Mouse (Mus musculus): ENCODE results near the gene Apba2. TPM values are rescaled to one million over a fixed set of nuclear protein-coding genes. Genes with fewer than 3 reads are reported as not detected.

The Apba2 gene
- total and polyA plus RNA-seq, 2 experiments from 2014 or later, result 0.42 TPM; not detected in 1

- Histone ChIP-seq H3K27me3 (ENCODE audit: control insufficient read depth, insufficient read depth, low read length) (no peaks in the 10 kb centered on the region), H3K36me3 (replicated peaks; ENCODE audit: control insufficient read depth, insufficient read depth, low read length) (no peaks in the 10 kb centered on the region), H3K4me3 (ENCODE audit: low read depth, low read length) (no peak overlapping the region), H3K4me1 (ENCODE audit: control insufficient read depth, insufficient read depth) (no peaks in the 10 kb centered on the region), H3K9ac (replicated peaks; ENCODE audit: low read depth, low read length) (no peak overlapping the region), H3K27ac (ENCODE audit: low read depth) (no peak overlapping the region), H3K4me2 (ENCODE audit: low read depth, low read length) (no peak overlapping the region), H3K9me3 (replicated peaks; ENCODE audit: control insufficient read depth, low read length) (no peaks in the 10 kb centered on the region)
- TF ChIP-seq CTCF (IDR thresholded peaks at IDR 0.05; ENCODE audit: low read depth), result no peak
- no peak for TF ChIP-seq EP300 (IDR thresholded peaks at IDR 0.05; ENCODE audit: low read depth)
- WGBS, result 75% methylated on average over 10 of the region's 10 CpGs
- no peak for DNase-seq (ENCODE audit: low spot score)
- no peak for ATAC-seq (ENCODE audit: insufficient read depth, low read depth)
Measured at GRCm38 (mm10) chr7:64648947-64649607, 147.6 kb downstream of the Apba2 start.

DNA sequence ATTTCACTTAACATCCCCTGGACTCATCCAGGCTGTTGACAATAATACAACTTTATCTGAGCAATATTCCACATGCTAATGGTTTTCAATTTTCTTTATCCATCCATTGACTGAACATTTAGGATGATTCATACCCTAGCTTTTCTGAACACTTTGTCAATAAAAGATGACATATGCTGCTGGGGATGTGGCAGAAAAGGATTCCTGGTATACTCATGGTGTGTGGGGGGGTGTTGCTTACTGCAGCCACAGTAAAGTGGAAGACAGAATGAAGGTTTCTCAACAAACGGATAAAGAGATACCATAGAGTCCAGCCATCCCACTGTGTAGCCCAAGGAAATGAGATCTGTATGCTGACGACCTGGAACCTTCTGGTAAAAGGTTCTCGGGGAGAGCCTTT, 150.5 kb downstream of the Apba2 start:
- Histone ChIP-seq H3K4me1 (ENCODE audit: control insufficient read depth, insufficient read depth) (no peaks in the 10 kb centered on the region), H3K9ac (replicated peaks; ENCODE audit: low read depth, low read length) (no peak overlapping the region), H3K36me3 (replicated peaks; ENCODE audit: control insufficient read depth, insufficient read depth, low read length) (no peaks in the 10 kb centered on the region), H3K9me3 (replicated peaks; ENCODE audit: control insufficient read depth, low read length) (no peaks in the 10 kb centered on the region), H3K4me3 (ENCODE audit: low read depth, low read length) (no peak overlapping the region), H3K27ac (ENCODE audit: low read depth) (no peak overlapping the region), H3K27me3 (ENCODE audit: control insufficient read depth, insufficient read depth, low read length) (no peaks in the 10 kb centered on the region), H3K4me2 (ENCODE audit: low read depth, low read length) (no peak overlapping the region)
- no peak for DNase-seq (ENCODE audit: low spot score)
- no peak for ATAC-seq (ENCODE audit: insufficient read depth, low read depth)
- TF ChIP-seq CTCF (IDR thresholded peaks at IDR 0.05; ENCODE audit: low read depth), result no peak
- 59% methylated on average over 3 of the region's 3 CpGs for WGBS

DNA sequence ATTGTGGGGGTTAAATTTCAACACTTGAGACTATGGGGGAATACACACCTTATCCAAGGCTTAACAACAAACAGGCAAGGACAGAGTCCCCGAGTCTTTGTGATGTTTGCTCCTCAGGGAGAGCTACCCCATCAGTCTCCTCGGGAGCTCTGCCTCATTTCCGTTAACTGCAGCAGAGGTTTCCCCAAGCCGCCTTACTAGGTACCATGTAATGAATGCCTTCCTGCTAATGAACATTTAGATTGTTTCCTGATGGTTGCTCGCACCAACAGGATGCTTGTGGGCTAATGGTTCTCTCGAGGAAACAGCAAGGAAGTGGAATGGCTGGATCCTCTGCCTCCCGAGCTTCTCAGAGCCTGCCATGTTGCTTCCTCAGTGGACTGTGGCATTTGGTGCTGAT, 155.3 kb downstream of the Apba2 start:
- DNase-seq (ENCODE audit: low spot score) (no peak), ATAC-seq (ENCODE audit: insufficient read depth, low read depth) (no peak)
- Histone ChIP-seq H3K4me2 (ENCODE audit: low read depth, low read length) (no peak overlapping the region), H3K36me3 (replicated peaks; ENCODE audit: control insufficient read depth, insufficient read depth, low read length) (no peaks in the 10 kb centered on the region), H3K27ac (ENCODE audit: low read depth) (no peak overlapping the region), H3K4me3 (ENCODE audit: low read depth, low read length) (no peak overlapping the region), H3K4me1 (ENCODE audit: control insufficient read depth, insufficient read depth) (no peaks in the 10 kb centered on the region), H3K9ac (replicated peaks; ENCODE audit: low read depth, low read length) (no peak overlapping the region), H3K27me3 (ENCODE audit: control insufficient read depth, insufficient read depth, low read length) (no peaks in the 10 kb centered on the region), H3K9me3 (replicated peaks; ENCODE audit: control insufficient read depth, low read length) (no peaks in the 10 kb centered on the region)
- WGBS, result 62% methylated on average over 7 of the region's 7 CpGs
- TF ChIP-seq CTCF (IDR thresholded peaks at IDR 0.05; ENCODE audit: low read depth) (no peak), EP300 (IDR thresholded peaks at IDR 0.05; ENCODE audit: low read depth) (no peak)

DNA sequence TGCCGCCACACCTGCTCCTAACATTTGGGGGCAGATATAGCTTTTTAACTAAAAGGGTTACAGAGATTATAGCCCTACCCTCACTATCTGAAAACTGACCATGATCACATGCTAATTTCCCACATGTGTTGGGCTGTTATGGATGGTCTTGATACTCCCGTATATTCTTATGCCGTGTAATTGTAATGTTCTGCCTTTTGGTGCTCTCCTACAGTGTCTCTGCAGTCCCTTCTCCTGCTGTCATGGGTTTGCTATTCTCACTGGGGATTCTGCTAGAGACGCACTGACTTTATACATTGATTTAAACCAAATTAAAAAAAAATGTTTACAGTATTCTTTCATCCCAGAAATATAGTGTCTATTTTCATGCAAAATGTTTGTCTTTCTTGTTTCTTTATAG, 157.4 kb downstream of the Apba2 start:
- H3K4me3 ChIP-seq (ENCODE audit: low read depth, low read length), result no peak overlapping the region
- ATAC-seq (ENCODE audit: insufficient read depth, low read depth) (no peak), DNase-seq (ENCODE audit: low spot score) (no peak)
- H3K9ac ChIP-seq (replicated peaks; ENCODE audit: low read depth, low read length), result no peak overlapping the region
- H3K36me3 ChIP-seq (replicated peaks; ENCODE audit: control insufficient read depth, insufficient read depth, low read length), result no peaks in the 10 kb centered on the region
- WGBS, result 74% methylated on average over 4 of the region's 4 CpGs
- no peak overlapping the region for H3K4me2 ChIP-seq (ENCODE audit: low read depth, low read length)
- H3K27me3 ChIP-seq (ENCODE audit: control insufficient read depth, insufficient read depth, low read length), result no peaks in the 10 kb centered on the region
- H3K4me1 ChIP-seq (ENCODE audit: control insufficient read depth, insufficient read depth), result no peaks in the 10 kb centered on the region
- no peaks in the 10 kb centered on the region for H3K9me3 ChIP-seq (replicated peaks; ENCODE audit: control insufficient read depth, low read length)
- TF ChIP-seq EP300 (IDR thresholded peaks at IDR 0.05; ENCODE audit: low read depth), result no peak
- TF ChIP-seq CTCF (IDR thresholded peaks at IDR 0.05; ENCODE audit: low read depth), result no peak
- H3K27ac ChIP-seq (ENCODE audit: low read depth), result no peak overlapping the region

DNA sequence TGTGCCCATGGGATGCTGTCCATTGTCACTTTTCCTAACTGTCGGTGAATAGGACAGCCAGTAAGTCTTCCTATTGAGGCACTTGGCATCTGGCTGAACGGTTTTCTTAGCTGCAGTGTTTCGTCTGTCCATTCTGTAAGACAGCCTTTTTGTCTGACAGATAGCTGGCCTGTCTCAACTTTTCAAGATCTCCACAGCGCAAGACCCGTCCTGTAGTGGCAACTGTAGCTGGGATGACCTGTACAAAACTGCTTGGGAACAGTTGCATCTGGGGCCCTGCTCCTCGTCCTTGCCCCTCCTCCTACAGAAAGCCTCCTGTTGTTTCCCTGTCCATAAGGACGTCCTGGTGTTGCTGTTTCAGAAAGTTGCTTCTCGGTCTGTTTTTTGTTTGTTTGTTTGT, 157.8 kb downstream of the Apba2 start:
- Histone ChIP-seq H3K27ac (ENCODE audit: low read depth) (no peak overlapping the region), H3K27me3 (ENCODE audit: control insufficient read depth, insufficient read depth, low read length) (no peaks in the 10 kb centered on the region), H3K9ac (replicated peaks; ENCODE audit: low read depth, low read length) (no peak overlapping the region), H3K4me2 (ENCODE audit: low read depth, low read length) (no peak overlapping the region), H3K9me3 (replicated peaks; ENCODE audit: control insufficient read depth, low read length) (no peaks in the 10 kb centered on the region), H3K4me1 (ENCODE audit: control insufficient read depth, insufficient read depth) (no peaks in the 10 kb centered on the region), H3K4me3 (ENCODE audit: low read depth, low read length) (no peak overlapping the region), H3K36me3 (replicated peaks; ENCODE audit: control insufficient read depth, insufficient read depth, low read length) (no peaks in the 10 kb centered on the region)
- 53% methylated on average over 8 of the region's 8 CpGs for WGBS
- DNase-seq (ENCODE audit: low spot score) (no peak), ATAC-seq (ENCODE audit: insufficient read depth, low read depth) (no peak)
- TF ChIP-seq EP300 (IDR thresholded peaks at IDR 0.05; ENCODE audit: low read depth) (no peak), CTCF (IDR thresholded peaks at IDR 0.05; ENCODE audit: low read depth) (no peak)

DNA sequence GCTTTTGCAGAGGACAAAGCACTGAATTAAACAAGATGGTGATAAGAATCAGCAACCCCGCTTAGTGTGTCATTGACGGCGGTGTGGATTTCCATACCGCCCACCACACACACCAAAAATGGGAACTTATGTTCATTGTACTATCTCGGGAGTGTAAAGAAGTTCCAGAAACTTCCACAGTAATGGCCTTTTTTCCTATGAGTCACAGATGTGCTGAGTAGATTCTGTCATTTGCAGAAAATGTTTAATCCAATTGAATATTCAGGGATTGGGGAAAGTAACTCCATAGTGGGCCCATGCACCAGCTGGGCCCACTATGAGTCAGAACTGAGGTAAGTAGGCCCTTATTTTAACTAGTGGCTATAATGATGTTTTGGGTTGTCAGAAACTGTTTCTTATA, 161.0 kb downstream of the Apba2 start:
- TF ChIP-seq CTCF (IDR thresholded peaks at IDR 0.05; ENCODE audit: low read depth), result no peak
- no peak for TF ChIP-seq EP300 (IDR thresholded peaks at IDR 0.05; ENCODE audit: low read depth)
- DNase-seq (ENCODE audit: low spot score) (no peak), ATAC-seq (ENCODE audit: insufficient read depth, low read depth) (no peak)
- no peak overlapping the region for H3K4me3 ChIP-seq (ENCODE audit: low read depth, low read length)
- no peak overlapping the region for H3K27ac ChIP-seq (ENCODE audit: low read depth)
- no peak overlapping the region for H3K9ac ChIP-seq (replicated peaks; ENCODE audit: low read depth, low read length)
- H3K4me1 ChIP-seq (ENCODE audit: control insufficient read depth, insufficient read depth), result no peaks in the 10 kb centered on the region
- H3K9me3 ChIP-seq (replicated peaks; ENCODE audit: control insufficient read depth, low read length), result no peaks in the 10 kb centered on the region
- WGBS, result 81% methylated on average over 5 of the region's 5 CpGs
- H3K27me3 ChIP-seq (ENCODE audit: control insufficient read depth, insufficient read depth, low read length), result no peaks in the 10 kb centered on the region
- H3K36me3 ChIP-seq (replicated peaks; ENCODE audit: control insufficient read depth, insufficient read depth, low read length), result no peaks in the 10 kb centered on the region
- H3K4me2 ChIP-seq (ENCODE audit: low read depth, low read length), result no peak overlapping the region

Measured in heart, postnatal 0 days (tissue).